Mouse (Mus musculus) thymus, adult 2 months (tissue): ENCODE measurements around the gene Foxd2.

Source experiments
- CTCF ChIP-seq: fragments of 200-500 bp; IDR thresholded peaks from 2 replicates; pipeline ENCODE4 v1.5.1; 2012; ENCODE audit warnings: mild to moderate bottlenecking, control low read depth, low read length, moderate library complexity, borderline replicate concordance; ENCODE audit not compliant: control insufficient read depth, poor library complexity, insufficient read depth; ENCODE audit errors: extremely low read depth
- POLR2A ChIP-seq: fragments of 200-500 bp; IDR thresholded peaks from 2 replicates; pipeline ENCODE4 v1.6.1; 2012; ENCODE audit warnings: mild to moderate bottlenecking, low read length, control low read depth, moderate library complexity; ENCODE audit not compliant: control insufficient read depth, poor library complexity, insufficient read depth; ENCODE audit errors: extremely low read depth

DNA sequence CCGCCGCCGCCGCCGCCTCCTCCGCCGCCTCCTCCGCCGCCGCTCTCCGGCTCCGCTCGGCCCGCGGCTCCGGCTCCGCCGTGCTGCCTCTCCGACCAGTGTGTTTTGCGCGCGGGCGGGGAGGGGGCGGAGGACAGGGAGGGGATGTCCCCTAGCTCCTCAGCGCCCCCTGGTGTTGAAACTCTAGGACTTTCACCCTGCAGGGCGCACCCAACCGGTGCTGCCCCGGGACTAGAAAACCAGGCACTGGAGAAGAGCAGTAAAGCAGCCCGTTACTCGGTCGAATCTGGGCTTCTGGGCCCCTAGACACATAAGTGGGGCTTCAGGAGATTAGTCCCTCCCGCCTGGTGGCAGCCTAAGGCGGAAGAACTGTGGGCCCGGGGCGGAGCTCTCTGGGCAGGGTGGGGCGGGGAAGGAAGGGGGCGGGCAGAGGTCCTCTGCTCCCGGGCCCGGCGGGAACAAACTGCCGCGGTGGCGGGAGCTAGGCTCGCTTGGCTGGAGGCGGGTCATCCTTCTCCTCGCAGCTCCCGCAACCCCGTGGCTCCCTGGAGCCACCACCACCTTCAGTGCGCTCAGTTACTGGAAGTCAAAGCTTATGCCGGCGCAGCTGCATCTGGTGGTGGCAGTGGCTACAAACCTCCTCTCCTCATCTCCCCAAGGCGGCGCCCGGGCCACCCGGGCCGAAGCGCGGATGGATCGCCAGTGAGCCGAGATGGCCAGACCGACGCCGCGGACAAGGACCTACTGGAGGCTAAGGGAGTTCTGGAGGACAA is at the start of gene Foxd2:
- peak; percentile 100 for TF ChIP-seq CTCF
- TF ChIP-seq POLR2A, result no peak
